Mouse (Mus musculus): ENCODE measurements around the gene Rab34. TPM values are rescaled to one million over a fixed set of nuclear protein-coding genes. Genes with fewer than 3 reads are reported as not detected.
A peak's percentile ranks its signal among the peaks of the same experiment; 100 is the strongest.
"Not testable (repeated sequence)": the region's sequence is repeated elsewhere in the genome, so short reads cannot be mapped to it uniquely, and the experiment has no call there.

Rab34 gene
- total RNA-seq, 2 experiments from 2014 or later = 40.9 to 42.2 TPM

DNA sequence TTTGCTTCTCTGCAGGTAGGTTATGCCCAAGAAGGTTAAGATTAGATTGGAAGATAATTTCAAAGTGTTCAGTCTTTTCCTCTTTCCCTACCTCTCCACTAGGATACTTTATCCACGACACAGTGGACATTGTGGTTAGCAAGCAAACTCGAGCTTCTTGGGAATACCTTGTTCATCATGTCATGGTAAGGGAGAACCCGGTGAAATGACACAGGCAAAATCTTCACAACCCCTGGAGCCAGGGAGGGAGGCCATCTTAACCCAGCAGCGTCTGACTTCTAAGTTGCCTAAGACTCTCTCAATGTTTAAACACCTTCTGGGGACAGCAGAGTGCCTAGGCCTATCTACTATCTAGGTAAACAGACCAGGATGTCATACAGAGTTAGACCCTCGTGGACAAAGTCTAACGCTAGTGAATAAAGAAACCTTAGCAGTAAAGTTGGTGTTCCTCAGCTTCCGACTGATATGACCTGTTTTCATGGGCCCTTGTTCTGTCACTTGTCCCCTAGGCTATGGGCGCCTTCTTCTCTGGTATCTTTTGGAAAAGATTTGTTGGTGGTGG, 8.7 kb upstream of the Rab34 start:
- no peak for DNase-seq (ENCODE audit: low spot score in 2 of 2)

- DNase-seq (ENCODE audit: low spot score in 2 of 2) = no peak
Measured at GRCm38 (mm10) chr11:78180081-78180761, 8.0 kb upstream of the Rab34 start.

DNA sequence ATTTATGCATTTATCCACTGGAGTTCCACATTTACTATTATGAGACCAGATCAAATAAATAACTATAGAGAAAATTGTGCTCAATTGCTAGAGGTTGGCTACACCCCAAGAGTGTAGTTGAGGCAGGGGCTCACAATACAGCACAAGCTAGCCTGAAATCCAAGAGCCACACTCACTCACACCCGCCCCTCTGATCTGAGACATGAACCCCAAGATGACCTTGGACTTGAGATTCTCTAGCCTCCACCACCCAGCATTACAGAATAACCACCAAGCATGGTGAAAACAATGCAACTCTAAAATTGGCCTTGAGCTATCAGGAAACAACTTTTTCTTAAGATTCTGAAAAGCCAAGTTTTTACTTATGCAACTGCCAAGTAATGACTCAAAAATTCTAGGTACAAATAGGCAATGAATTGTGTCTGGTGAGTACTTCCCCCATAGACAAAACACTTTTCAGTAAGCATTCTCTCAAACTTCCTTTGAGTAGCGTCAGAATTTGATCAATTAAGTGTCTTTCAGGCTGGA, 6.3 kb upstream of the Rab34 start:
- no peak for DNase-seq (ENCODE audit: low spot score in 2 of 2)

DNA sequence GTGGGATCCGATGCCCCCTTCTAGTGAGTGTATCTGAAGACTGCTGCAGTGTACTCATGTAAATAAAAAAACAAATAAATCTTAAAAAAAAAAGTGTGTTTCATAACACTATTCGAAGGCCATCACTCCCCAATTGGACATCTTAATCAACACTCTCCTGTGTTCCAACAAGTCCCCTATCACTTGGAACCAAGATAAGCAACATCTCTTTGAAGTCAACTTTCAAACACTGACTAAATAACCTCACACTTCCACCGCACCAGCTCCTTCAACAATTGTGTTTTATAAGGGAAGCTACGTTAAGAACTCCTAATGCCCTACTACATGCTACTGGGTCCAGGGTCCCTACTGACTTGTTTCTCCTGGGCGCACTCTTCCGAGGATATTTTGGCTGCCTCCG, 5.8 kb upstream of the Rab34 start:
- no peak for DNase-seq (ENCODE audit: low spot score in 2 of 2)

- peak; percentile 76 to 83 for DNase-seq (ENCODE audit: low spot score in 2 of 2)
Measured at GRCm38 (mm10) chr11:78182961-78183844, 5.0 kb upstream of the Rab34 start, which contains the start of gene Rpl23a. TSS of gene Rpl23a (minus strand) at chr11:78183584.

DNA sequence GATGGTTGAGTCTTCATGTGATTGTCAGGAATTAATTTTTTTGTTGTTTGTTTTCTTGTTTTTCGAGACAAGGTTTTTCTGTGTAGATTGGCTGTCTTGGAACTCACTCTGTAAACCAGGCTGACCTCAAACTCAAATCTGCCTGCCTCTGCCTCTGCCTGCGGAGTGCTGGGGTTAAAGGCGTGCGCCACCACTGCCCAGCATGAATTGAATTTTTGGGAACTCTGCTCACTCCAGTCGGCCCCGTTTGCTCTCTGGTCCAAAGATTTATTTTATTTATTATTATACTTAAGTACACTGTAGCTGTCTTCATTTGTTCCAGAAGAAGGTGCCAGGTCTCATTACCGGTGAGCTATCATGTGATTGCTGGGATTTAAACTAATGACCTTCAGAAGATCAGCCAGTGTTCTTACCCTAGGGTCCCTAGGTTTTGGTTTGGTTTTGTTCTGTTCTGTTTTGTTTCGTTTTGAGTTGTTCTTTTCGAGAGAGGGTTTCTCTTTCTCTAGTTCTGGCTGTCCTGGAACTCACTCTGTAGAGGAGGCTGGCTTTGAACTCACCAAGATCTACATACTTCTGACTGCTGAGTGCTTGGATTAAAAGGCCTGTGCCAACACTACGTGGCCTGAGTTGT, 4.2 kb upstream of the Rab34 start:
- DNase-seq (ENCODE audit: low spot score in 2 of 2) = no peak

DNA sequence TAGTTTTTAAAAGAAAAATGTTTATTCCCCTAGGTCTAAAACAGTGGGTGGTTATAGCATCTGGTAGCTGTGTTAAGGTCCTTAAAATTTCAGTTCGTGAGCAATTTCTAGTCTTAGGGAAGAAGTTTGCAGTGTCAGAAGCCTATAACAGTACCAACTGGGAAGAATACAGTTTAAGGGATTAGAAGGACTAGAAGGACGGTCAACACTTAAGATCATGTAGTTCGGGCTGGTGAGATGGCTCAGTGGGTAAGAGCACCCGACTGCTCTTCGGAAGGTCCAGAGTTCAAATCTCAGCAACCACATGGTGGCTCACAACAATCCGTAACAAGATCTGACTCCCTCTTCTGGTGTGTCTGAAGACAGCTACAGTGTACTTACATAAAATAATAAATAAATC, 3.5 kb upstream of the Rab34 start:
- DNase-seq (ENCODE audit: low spot score in 2 of 2) = not testable (repeated sequence)

GRCm38 (mm10) chr11:78189234-78190040, 1.2 kb downstream of the Rab34 start:
- DNase-seq (ENCODE audit: low spot score in 2 of 2) = peak; percentile 79 to 83

DNA sequence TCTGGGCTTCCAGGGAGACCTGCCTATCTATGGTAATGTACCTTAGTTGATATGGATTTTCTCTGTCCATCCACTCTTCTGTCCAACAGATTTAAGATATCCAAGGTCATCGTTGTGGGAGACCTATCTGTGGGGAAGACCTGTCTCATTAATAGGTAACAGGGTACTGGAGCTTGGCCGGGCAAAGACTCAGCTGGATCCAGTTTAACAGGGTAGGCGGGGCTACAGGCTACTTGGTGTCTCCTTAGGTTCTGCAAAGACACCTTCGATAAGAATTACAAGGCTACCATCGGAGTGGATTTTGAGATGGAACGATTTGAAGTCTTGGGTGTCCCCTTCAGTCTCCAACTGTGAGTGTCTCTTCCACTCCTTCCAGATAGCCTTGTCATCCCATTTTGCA, 1.8 kb downstream of the Rab34 start:
- no peak for DNase-seq (ENCODE audit: low spot score in 2 of 2)

DNA sequence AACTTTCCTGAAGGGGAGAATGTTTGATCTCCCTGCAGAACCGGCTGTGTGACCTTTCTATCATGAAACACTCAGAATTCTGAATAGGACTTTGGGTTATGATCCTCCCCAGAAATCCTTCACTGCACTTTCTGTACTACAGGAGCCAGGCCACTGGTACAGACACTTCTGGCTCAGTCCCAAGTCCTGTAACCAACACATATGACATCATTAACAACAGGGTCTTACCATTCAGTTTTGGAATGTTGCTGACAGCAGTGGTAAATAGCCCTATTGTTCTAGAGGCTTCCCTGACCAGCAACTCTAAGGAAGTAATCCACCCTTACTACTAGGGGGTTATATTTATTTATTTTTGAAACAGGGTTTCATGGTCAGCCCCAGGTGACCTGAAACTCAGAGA, 4.9 kb downstream of the Rab34 start, which contains the start of gene Proca1:
Gene Proca1 (plus strand): TSS at position 280 of the 400 bp plus-strand sequence.
- no peak for DNase-seq (ENCODE audit: low spot score in 2 of 2)

DNA sequence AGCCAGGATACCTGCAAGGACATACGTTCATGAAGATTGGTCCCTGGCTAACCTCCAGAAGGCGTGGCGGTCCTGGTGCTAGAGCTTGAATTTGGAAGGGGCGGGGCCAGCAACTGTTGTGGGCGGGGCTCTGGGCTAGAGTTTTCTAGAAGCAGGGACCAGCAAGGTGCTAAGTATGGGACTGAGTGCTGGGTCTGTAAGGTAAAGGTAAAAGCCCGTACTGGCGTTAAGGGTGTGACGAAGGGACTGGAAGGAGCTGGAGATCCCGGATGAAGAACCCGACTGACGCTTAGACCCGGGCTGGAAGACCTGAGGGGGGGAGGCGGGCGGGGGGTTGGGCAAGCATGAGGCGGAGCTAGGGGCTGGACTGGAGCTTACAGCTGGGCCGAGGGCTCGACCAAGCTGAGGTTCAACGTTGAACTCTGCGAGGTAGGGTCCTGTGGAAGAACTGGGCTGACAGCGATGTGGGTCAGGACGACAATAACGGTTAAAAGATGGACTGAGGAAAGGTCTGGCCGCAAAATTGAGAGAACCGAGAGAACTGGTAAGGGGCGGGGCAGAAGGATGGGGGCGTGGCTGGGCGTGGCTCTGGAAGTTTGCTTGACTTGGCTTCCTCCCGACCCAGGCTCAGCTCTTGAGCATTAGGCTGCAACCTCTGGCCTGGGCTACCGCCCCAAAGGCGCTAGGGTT, 6.3 kb downstream of the Rab34 start:
- DNase-seq (ENCODE audit: low spot score in 2 of 2) = peak; percentile 55 to 68

DNA sequence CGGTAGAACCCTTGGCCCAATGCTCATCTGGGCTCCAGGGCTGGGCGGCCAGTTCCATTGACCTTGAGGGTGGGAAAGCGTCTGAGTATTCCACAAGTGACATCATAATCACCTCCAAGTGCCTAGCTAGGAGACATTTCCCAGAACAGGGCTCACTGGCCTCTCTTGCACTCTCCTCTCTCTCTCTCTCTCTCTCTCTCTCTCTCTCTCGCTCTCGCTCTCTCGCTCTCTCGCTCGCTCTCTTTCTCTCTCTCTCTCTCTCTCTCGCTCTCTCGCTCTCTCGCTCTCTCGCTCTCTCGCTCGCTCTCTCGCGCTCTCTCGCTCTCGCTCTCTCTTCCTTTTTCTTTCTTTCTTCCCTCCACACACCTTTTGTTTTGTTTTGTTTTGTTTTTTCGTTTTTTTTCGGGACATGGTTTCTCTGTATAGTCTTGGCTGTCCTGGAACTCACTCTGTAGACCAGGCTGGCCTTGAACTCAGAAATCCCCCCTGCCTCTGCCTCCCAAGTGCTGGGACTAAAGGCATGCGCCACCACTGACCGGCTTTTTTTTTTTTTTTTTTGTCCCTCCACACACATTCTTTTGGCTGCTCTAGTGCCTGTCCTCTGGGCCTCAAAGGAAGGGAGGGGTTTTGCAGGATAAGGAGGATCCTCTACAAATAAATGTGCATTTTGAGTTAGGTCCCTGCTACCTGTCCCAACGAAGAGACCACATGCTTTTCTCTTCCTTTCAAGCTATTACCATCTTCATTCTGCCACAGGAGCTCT, 7.1 kb downstream of the Rab34 start:
- DNase-seq (ENCODE audit: low spot score in 2 of 2) = no peak

DNA sequence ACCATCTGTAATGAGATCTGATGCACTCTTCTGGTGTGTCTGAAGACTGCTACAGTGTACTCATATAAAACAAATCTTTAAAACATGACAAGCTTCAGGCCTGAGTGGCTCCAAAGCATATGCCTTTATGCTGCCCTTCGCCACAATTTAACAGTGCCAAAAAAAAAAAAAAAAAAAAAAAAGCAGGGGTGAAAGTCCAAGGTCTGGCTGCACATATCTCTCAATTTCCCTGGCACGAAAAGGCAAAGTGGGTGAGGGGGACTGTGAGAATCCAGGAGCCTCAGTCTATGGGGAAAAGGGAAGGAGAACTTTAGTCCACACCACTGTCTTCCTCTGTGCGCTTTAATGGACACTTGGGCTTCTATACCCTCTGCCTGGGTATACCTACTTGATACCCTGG, 14.1 kb downstream of the Rab34 start:
- DNase-seq (ENCODE audit: low spot score in 2 of 2) = no peak

GRCm38 (mm10) chr11:78204287-78204686, 16.1 kb downstream of the Rab34 start:
- DNase-seq (ENCODE audit: low spot score in 2 of 2) = no peak

DNA sequence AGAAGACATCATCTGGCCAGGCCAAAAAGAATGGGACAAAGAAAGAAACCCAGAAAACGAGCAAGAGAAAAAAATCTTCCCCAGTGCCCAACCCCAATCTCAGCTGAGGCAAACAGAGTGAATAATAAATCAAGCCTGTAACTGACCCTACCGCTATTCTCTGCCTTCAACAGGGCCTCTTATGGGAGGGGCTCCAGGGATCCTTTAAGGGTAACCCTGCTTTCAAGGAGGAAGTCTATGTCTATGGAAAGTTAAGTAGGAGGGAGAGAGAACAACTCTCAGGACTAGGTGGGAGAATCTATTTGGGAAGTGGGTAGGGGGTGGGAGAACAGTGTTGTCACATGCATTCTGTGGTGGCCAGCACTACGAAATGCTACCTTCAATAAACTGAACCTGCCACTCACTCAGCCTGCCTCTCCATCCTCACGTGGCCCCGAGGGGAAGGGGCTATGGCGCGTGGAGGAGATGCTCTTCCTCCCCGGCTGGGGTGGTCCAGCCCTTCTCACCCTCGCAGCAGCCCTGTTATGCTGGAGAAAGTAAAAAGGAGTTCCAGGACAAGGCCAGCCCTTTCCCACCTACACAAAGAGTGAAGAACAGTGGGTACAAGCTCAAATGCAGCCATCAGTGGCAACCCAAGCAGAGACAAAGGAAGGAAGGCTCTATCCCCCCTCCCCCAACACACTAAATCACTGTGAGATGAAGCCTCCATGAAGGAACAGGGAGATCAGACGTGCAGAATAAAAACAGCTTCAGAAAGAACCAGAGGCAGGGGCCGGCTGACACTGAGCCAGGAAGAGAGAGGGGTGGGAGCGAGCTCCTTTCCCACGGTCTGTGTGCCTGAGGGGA, 17.4 kb downstream of the Rab34 start:
- no peak for DNase-seq (ENCODE audit: low spot score in 2 of 2)

DNA sequence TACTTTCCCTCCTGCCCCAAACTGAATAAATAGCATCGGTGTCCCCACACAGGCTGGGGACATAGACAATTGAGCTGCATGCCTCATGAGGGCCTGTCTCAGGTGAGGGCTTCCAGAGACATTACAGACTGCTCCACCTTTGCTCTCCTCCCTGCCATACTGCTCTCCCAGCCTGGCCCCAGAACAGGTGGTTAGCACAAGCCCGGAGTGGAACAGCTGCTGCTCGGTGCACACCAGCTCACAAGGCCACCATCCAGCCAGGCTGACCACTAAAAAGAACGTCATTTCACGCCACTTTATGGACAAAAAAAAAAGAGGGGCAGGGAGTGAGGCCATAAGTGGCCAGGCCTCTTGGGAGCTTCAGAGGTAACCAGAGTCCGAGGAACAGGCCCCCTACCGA, 19.0 kb downstream of the Rab34 start:
- no peak for DNase-seq (ENCODE audit: low spot score in 2 of 2)

GRCm38 (mm10) chr11:78209886-78210285, 21.7 kb downstream of the Rab34 start:
- no peak for DNase-seq (ENCODE audit: low spot score in 2 of 2)

DNA sequence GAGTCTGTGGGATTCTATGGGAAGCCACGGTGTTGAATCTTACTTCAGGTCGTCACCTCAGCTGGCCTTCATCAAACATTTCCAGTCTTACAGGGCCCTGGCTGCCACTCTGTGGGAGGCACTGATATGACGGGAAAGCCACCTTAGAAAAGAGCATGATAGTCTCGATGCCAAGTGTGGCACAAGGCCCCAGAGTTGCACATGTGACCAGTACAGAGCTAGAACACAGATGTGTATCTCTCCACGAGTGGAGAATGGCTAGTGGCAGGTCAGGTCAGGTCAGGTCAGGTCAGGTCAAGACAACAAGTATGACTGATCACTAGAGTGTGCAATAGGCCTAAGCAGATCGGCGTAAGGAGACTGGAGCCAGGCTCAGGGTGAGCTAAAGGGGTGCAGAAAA, 22.4 kb downstream of the Rab34 start:
- DNase-seq (ENCODE audit: low spot score in 2 of 2) = no peak
